Mouse (Mus musculus) cerebellum, adult 18-20 months (tissue): Measurements from ENCODE around the gene Arhgef2.
"Not testable (repeated sequence)": the region's sequence is repeated elsewhere in the genome, so short reads cannot be mapped to it uniquely, and the experiment has no call there.

ENCODE experiments used
- DNase-seq, 2 experiments: peaks; one replicate each; pipeline ENCODE4 v3.0.0; 2021

The Arhgef2 gene

GRCm38 (mm10) chr3:88591950-88592731 lies 13.6 kb upstream of the Arhgef2 start:
- DNase-seq = peak; percentile 24 to 59

GRCm38 (mm10) chr3:88592942-88593576 lies 12.7 kb upstream of the Arhgef2 start:
- DNase-seq = no peak

GRCm38 (mm10) chr3:88593893-88594580 lies 11.7 kb upstream of the Arhgef2 start:
- no peak for DNase-seq

GRCm38 (mm10) chr3:88596547-88596946 lies 9.2 kb upstream of the Arhgef2 start:
- not testable (repeated sequence) for DNase-seq

GRCm38 (mm10) chr3:88602466-88602865 lies 3.3 kb upstream of the Arhgef2 start:
- DNase-seq = no peak

GRCm38 (mm10) chr3:88603714-88604161 lies 2.0 kb upstream of the Arhgef2 start:
- DNase-seq = peak; percentile 57 to 68

- DNase-seq = no peak
Observed at GRCm38 (mm10) chr3:88604863-88605262, 903 bp upstream of the Arhgef2 start.

GRCm38 (mm10) chr3:88607065-88607757 lies 1.4 kb downstream of the Arhgef2 start:
- DNase-seq = peak; percentile 90 to 94

GRCm38 (mm10) chr3:88607758-88608138 lies 2.0 kb downstream of the Arhgef2 start:
- no peak for DNase-seq

- DNase-seq = no peak
Observed at GRCm38 (mm10) chr3:88609066-88609465, 3.3 kb downstream of the Arhgef2 start.

- no peak for DNase-seq
Observed at GRCm38 (mm10) chr3:88614418-88614817, 8.7 kb downstream of the Arhgef2 start.

- peak in 1 of 2 experiments; percentile 62 for DNase-seq
Observed at GRCm38 (mm10) chr3:88615117-88615516, 9.4 kb downstream of the Arhgef2 start.

- DNase-seq = peak; percentile 73 to 74
Observed at GRCm38 (mm10) chr3:88615902-88616391, 10.2 kb downstream of the Arhgef2 start.

- no peak for DNase-seq
Observed at GRCm38 (mm10) chr3:88616951-88617500, 11.3 kb downstream of the Arhgef2 start.

GRCm38 (mm10) chr3:88618074-88618871 lies 12.5 kb downstream of the Arhgef2 start:
- no peak for DNase-seq

- peak; percentile 70 to 85 for DNase-seq
Observed at GRCm38 (mm10) chr3:88619113-88620097, 13.6 kb downstream of the Arhgef2 start.

- no peak for DNase-seq
Observed at GRCm38 (mm10) chr3:88620146-88620991, 14.6 kb downstream of the Arhgef2 start.

- peak; percentile 73 to 77 for DNase-seq
Observed at GRCm38 (mm10) chr3:88620992-88621536, 15.3 kb downstream of the Arhgef2 start.

GRCm38 (mm10) chr3:88621537-88622112 lies 15.9 kb downstream of the Arhgef2 start:
- no peak for DNase-seq
